Mouse (Mus musculus) thymus, adult 2 months (tissue): ENCODE results near the gene Meox1.

Source experiments
- CTCF ChIP-seq: fragments of 200-500 bp; IDR thresholded peaks from 2 replicates; pipeline ENCODE4 v1.5.1; 2012; ENCODE audit warnings: mild to moderate bottlenecking, control low read depth, low read length, moderate library complexity, borderline replicate concordance; ENCODE audit not compliant: control insufficient read depth, poor library complexity, insufficient read depth; ENCODE audit errors: extremely low read depth
- POLR2A ChIP-seq: fragments of 200-500 bp; IDR thresholded peaks from 2 replicates; pipeline ENCODE4 v1.6.1; 2012; ENCODE audit warnings: mild to moderate bottlenecking, low read length, control low read depth, moderate library complexity; ENCODE audit not compliant: control insufficient read depth, poor library complexity, insufficient read depth; ENCODE audit errors: extremely low read depth

GRCm38 (mm10) chr11:101936421-101936820, 42.2 kb upstream of the Meox1 start:
- no peak for TF ChIP-seq CTCF
- no peak for TF ChIP-seq POLR2A
